Mouse (Mus musculus) bone marrow macrophage, adult 2 months (primary cell): ENCODE measurements around the gene Hs6st1. TPM values are rescaled to one million over a fixed set of nuclear protein-coding genes. Genes with fewer than 3 reads are reported as not detected.

ENCODE experiments used
- H3K27ac ChIP-seq: 2 replicates; pipeline ENCODE4 v1.5.1; 2012; ENCODE audit warnings: low read depth, low read length; ENCODE audit not compliant: insufficient read depth
- H3K4me1 ChIP-seq: 2 replicates; pipeline ENCODE4 v1.6.1; 2012; ENCODE audit warnings: low read length; ENCODE audit not compliant: control insufficient read depth, insufficient read depth
- H3K4me3 ChIP-seq: 2 replicates; pipeline ENCODE4 v1.5.1; 2012; ENCODE audit warnings: mild to moderate bottlenecking, low read length, moderate library complexity; ENCODE audit not compliant: insufficient read depth
- CTCF ChIP-seq: IDR thresholded peaks from 2 replicates; pipeline ENCODE4 v1.5.1; 2012; ENCODE audit warnings: low read depth, mild to moderate bottlenecking, low read length, moderate library complexity
- POLR2A ChIP-seq: IDR thresholded peaks from 2 replicates; pipeline ENCODE4 v1.6.1; 2012; ENCODE audit warnings: mild to moderate bottlenecking, low read depth, low read length, borderline replicate concordance
- polyA plus RNA-seq: library from polyadenylated mRNA; stranded (reverse); fragments of >200 nt; gene quantifications from 2 replicates; pipeline ENCODE4 v1.2.4, GENCODE M21; 2012; ENCODE audit not compliant: missing spikeins, insufficient read depth, insufficient read length

Hs6st1 gene
- polyA plus RNA-seq, 1 experiment: 23.4 TPM

DNA sequence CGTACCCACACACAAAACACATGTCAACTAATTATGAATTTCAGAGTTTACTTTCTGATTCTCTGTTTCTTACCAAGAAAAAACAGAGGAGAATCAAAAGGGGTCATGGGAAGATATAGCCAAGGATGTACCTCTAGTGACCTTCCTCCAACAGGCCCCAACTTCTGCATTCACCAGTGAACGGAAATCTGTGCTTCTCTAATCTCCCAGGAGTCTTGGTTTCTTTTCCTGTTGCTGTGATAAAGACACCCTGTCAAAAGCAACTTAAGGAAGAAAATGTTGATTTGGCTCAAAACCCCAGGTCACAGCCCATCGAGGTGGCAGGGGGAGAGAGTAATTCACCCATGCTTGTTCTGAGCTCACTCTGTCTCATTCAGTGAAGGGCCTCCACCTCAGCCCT lies 65.4 kb downstream of the Hs6st1 start:
- Histone ChIP-seq H3K4me1 (peaks cover 52% of the 10 kb centered on the region), H3K4me3 (no peak overlapping the region), H3K27ac (peak overlapping the region; percentile 72)
- TF ChIP-seq CTCF (no peak), POLR2A (no peak)

DNA sequence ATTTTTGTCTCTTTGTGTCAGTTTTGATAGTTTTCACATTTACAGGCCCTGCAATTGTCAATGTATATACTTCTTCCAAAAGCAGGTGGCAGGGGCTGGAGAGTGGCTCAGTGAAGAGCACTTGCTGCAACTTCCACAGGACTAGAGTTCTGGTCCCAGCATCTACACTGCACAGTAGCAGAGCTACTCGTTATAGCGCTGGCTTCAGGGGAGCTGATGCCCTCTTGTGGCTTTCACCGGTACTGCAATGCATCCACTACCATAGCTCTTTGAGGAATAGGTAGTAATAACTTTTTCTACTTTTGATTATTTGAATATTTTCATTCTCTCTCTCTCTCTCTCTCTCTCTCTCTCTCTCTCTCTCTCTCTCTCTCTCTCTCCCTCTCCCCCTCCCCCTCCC lies 66.4 kb downstream of the Hs6st1 start:
- Histone ChIP-seq H3K27ac (0 out of 2 replicates have a peak overlapping the region, but pooled peaks have one; percentile 72), H3K4me3 (no peak overlapping the region), H3K4me1 (peaks cover 46% of the 10 kb centered on the region)
- no peak for TF ChIP-seq POLR2A
- peak; percentile 95 for TF ChIP-seq CTCF

DNA sequence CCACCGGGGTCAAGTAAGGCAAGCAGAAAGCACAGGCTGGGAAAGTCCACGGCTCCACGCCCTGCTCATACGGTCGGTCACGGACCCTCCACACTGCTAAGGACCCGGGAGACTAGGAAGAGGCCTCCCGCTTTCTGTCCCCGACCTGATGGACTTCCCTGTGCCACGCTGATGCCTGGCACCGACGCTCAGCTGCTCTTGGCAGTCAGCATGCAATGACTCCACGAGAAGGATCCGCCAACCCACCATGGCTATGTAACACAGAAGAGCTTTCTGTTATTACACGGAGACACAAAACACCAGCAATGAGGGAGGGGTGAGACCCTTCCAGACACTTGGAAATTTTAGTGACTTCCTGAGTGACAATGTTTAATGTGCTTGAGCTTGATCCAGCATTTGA lies 72.1 kb downstream of the Hs6st1 start:
- H3K4me3 ChIP-seq: no peak overlapping the region
- TF ChIP-seq POLR2A: no peak
- TF ChIP-seq CTCF: no peak
- no peaks in the 10 kb centered on the region for H3K4me1 ChIP-seq
- no peak overlapping the region for H3K27ac ChIP-seq

DNA sequence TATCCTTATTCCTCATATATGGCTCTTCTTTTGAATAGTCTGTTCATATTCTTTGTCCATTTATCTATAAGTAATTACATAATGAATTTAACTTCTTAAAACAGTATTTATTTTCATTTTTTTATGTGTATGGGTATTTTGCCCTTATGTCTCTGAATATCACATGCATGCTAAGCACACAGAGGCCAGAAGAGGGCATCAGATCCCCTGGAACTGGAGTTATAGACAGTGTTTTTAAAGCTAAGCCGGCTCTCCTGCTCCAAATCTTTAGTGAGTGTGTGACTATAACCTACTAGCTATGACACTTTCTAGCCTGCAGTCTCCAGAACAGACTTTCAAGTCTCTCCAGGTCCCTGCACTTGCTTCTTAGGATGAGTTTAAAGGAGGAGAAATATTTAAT lies 76.8 kb downstream of the Hs6st1 start:
- TF ChIP-seq POLR2A: no peak
- no peak for TF ChIP-seq CTCF
- Histone ChIP-seq H3K27ac (no peak overlapping the region), H3K4me1 (no peaks in the 10 kb centered on the region), H3K4me3 (no peak overlapping the region)

DNA sequence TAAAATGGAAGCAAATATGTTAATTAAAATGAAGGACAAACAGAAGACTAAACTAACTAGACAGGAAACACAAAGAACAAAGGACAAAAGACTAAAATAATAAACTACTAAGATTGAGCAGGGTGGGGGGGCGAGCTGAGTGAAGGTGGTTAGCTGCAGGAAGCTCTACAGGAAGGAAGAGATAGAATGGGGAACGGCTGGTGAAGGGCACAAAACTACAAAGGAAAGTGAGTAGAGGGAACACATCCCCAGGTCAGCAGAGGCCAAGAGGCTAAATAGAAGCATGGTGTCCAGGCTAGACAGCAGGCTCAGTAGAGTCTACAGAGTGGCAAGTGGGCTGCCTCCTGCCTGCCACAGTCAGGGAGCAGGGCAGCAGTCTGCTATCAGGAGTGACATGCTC lies 80.6 kb downstream of the Hs6st1 start:
- no peak for TF ChIP-seq CTCF
- TF ChIP-seq POLR2A: no peak
- Histone ChIP-seq H3K4me3 (no peak overlapping the region), H3K27ac (no peak overlapping the region), H3K4me1 (no peaks in the 10 kb centered on the region)

DNA sequence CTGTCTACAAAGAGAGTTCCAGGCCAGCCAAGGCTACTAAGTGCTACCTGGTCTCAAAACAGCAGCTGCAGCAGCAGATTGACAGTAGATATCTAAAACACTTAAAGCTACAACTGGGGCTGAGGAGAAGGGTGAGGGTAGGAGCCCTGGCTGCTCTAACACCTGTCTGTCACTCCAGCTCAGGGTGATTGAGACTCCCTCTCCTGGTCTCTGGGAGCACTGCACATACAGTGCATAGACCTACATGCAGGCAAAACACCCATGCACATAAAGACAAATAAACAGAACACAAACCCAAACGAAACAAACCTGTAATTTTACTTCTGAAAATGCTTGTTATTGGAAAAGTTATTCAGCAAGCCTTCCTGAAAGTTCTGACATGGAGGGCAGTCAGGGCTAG lies 81.2 kb downstream of the Hs6st1 start:
- Histone ChIP-seq H3K4me3 (no peak overlapping the region), H3K27ac (no peak overlapping the region), H3K4me1 (no peaks in the 10 kb centered on the region)
- no peak for TF ChIP-seq POLR2A
- TF ChIP-seq CTCF: 0 out of 2 replicates have a peak, but pooled peaks have one; percentile 9

Other genes starting within 250 kb of the Hs6st1 start
- 38.3 and 43.1 TPM in 2 replicates for gene Uggt1, start 176.3 kb downstream of the Hs6st1 start, polyA plus RNA-seq
- gene Neurl3, start 206.3 kb downstream of the Hs6st1 start, polyA plus RNA-seq: 168 and 181 TPM in 2 replicates
- 9.4 and 12.7 TPM in 2 replicates for gene Arid5a, start 239.3 kb downstream of the Hs6st1 start, polyA plus RNA-seq